Mouse (Mus musculus): Measurements from ENCODE around the gene Atp8b4.

GRCm38 (mm10) chr2:126458661-126459060 lies 41.8 kb downstream of the Atp8b4 start:
- TF ChIP-seq POLR2A (IDR thresholded peaks at IDR 0.05; ENCODE audit: insufficient read depth, low read depth, low read length): no peak
- TF ChIP-seq CTCF (IDR thresholded peaks at IDR 0.05; ENCODE audit: insufficient read depth, low read depth, low read length): no peak
